Mouse (Mus musculus): ENCODE data around the gene Amer2.

Gene Amer2

DNA sequence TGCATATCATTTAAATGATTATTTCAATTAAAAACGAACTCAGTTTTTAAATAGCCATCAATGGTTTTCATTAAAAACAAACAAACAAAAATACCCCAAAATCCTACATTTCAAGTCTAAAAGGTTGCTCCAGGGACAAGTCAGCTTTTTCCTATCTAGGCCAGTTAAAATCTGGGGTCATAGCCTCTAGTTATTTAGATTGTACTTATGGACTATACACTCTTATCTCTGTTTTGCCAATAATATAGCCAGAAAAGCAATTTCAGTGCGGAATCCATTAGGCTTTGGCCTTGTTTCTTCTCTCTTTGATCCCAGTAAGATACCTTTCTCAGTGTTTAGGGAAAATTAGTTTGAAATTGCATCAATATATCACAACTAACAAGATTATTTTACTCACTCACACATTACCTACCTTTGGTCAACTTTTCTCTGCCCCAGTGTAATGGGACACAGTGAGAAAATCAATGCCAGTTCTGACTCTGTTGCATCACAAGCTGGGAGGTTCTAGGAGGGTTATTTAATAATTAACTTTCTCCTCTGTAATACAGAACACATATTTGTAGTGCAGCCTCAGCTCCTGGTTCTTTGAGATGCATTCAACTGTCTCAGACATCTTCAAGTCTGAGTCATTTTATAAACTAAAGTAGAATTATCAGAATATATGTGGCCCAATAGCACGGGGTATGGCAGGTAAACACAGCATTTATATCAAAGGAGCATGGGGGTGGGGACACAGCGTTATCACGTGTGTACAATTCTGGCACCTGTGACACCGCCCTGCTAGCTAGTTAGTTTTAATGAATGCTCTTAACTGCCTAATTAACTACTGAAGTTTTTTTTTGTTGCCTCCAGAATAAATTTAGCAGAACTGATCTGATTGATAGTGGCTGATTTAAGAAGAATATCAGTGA lies 13.8 kb downstream of the Amer2 start:
- DNase-seq (ENCODE audit: low read depth, low spot score): no peak

DNA sequence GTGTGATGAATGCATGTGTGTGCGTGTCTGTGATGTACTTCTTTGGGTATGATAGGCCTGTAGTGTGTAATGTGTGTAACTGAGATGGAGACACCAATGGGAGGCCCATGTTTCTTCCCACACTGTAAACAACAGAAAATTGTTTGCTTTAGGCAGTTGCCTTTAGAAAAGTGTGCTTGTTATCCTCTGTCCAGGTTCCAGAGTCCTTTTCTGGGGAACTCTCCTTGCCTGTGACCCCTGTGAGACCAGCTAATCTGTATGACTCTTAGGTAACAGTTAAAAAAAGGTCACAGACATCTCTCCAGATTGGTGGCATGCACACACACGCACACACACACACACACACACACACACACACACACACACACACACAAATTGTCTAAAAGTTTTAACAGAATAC lies 15.3 kb downstream of the Amer2 start:
- no peak for DNase-seq (ENCODE audit: low read depth, low spot score)

DNA sequence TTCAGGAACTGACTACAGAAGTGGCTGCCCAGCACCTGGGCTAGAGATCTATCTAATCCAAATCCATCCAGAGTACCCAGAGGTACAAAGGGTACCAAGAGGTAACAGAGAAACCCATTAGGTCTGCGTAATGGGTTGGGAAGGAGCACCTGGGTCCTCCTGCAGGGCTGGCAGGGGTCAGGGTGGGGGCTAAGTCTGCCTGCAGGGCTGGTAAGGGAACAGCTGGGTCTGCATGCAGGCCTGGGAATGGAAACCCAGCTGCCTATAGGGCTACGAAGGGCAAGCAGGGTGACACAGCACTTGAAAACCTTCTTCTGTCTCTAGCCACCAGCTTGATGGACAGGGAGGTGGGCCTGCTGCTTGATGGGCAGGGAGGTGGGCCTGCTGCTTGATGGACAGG lies 19.1 kb downstream of the Amer2 start:
- no peak for DNase-seq (ENCODE audit: low read depth, low spot score)

DNA sequence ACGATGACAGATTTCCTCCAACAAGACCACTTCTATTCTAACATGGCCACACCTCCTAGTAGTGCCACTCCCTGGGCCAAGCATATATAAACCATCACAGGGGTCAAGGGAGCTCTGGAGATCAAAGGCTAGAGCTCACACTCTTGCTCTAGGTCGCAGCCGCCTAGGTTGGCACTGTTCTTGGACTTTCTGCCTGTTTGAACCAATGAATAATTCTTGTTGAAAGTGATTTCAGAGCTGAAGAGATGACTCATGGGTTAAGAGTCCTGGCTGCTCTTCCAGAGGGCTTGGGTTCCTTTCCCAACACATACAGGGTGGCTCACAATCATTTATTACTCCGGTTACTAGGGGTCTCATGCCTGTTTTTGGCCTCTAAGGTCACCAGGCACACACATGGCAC lies 24.3 kb downstream of the Amer2 start:
- no peak for DNase-seq (ENCODE audit: low read depth, low spot score)

DNA sequence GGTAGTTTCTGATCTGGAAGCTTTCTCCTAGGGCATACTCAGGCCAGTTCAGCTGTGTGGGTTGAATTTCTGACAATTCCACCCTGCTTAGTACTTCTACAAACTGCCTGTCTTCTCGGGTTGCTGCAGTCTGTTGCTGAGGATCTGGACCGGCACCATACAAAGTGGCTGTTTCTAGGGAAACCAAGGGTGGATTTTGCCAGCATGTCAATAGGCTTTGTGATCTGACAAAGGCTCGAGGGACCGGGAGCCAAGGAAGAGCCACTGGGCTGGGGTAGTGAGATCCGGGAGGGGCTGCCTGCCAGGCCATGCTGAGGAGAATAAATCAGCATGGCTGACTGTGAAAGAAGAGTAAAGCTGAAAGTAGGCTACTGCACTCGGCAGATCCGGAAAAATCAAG lies 25.8 kb downstream of the Amer2 start:
- no peak for DNase-seq (ENCODE audit: low read depth, low spot score)

DNA sequence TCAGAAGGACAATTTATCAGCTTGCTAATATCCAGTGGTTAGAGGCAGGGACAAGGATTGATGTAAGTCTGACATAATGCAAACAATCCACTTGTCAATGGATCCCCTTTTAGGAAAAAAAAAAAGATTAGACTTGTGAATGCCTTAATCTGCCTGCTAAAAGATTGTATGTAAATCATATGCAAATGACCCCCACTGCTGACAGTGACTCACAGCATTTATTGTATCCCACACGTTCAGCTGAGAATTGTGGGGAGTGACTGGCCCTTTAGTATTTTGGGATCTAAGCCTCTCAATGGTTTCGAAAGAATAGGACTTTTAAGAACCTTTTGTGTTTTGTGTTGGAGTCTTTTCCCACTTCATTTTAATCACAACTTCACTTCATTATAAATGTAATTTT lies 30.2 kb downstream of the Amer2 start:
- no peak for DNase-seq (ENCODE audit: low read depth, low spot score)

DNA sequence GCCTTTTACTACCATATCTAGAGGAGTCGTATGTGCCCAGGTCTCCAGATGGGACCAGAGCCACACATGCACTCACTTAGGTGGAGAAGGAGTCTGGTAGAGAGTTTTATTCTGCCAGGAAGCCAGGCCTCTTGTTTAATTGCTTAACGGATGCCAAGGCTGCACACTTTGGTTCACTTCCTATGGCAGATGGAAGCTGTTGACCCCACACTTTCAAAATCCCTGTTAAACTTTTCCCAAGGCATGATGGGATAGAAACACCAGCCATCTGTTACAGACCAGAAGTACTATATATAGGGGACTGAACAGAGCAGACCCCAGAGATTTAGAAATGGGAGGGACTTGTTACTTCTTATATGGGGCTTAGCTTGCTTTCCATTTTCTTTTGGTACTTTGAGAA lies 32.8 kb downstream of the Amer2 start:
- no peak for DNase-seq (ENCODE audit: low read depth, low spot score)

DNA sequence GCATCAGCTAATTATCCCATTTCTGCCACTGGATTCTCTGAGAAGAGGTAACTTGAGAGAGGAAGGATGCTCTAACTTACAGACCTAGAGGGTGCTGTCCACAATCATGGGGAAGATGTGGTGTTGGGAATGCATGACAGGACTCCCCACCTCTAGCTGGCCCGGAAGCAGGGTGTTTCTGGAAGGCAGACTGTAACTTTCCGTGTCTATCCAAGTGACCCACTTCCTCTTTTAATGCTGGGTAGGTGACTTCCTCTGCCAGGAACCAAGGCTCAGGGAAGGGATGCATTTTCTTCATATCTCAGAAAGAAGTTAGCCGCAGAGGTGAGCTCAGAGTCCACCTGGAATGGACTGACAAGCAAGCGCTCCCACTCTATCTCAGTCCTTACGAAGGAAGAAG lies 33.5 kb downstream of the Amer2 start:
- no peak for DNase-seq (ENCODE audit: low read depth, low spot score)

DNA sequence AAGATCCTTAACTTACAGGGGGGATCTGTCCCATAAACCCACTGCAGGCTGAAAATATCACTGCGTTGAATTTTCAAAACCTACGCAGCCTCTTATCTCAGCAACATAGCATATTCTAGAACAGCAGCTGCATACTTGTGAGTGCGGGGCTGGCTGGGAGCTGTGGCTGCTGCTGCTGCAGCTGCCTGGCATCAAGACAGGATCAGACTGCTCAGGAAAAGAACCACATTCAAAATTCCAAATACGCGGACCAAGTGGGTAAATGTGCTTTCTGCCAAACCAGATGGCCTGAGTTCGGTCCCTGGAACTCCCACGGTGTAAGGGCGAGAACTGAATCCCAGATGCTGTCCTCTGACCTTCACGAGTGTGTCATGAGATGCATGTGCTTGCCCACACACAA lies 34.3 kb downstream of the Amer2 start:
- DNase-seq (ENCODE audit: low read depth, low spot score): no peak

DNA sequence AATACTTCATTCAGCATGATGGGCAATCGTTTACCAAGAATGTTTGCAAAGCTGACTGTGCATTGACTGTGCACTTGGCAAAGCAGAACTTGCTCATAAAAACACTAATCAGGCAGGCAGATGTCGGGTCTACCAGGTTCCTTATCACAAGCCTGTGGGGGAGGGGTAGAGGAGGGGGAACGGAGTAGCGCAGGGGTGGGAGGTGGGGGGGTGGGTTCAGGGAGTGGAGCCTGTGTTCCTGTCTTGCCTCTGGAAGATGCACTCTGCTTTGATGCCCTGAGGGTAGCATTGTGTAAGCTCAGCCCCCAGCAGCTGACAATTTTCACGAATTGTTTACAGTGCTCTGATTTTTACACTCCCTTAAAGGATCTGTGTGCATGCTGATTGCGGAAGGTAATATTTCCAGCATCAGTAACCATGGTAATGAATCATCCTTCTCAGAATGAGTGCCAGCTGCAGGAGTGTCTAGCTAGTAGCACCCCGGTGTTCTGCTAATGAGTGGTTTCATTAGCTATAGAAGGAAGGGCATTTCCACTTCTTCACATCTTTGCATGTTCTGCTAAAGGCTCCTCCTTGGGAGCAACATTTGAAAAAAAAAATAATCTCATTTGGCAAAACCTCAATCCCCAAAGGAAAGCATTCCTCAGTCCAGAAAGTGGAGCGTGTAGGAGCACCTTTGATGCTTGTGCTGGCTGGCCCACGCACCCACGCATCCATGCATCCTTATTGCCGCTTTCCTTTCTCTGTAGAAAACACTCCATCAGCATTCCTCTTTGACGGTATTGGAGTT lies 36.8 kb downstream of the Amer2 start:
- no peak for DNase-seq (ENCODE audit: low read depth, low spot score)

DNA sequence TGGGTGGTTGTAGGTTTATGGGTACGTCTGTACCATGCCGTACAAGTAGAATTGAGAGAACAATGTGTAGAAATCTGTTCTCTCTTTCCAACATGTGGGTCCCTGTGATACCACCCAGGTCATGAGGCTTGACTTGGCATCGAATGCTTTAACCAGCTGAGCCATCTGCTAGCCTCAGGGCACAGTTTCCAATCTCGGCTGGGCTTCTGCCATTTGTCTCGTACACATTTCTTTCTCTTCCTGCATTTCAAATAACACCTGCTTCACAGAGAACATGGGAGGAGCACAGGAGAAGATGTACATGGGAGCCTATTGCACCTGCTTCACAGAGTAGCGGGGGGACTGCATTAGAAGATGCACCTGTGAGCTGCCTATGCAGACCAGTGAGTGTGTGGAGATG lies 38.2 kb downstream of the Amer2 start:
- DNase-seq (ENCODE audit: low read depth, low spot score): no peak

DNA sequence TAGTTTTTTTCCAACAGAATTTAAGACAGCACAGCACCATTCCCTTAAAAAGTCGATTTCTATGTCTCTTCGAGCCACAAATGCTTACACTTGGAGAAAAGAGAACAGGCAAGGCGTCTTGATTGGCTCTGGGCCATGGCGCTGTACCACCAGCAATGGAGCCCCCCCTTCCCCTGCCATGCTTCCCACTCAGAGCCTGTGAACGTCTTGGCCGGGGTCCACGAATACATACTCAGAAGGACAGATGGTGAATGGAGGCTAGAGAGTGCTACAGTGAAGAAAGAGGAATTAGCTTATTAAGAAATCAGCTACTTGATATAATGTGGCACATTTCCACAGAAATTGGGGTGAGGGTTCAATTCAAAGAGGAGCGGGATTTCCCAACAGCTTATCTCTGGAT lies 41.6 kb downstream of the Amer2 start:
- DNase-seq (ENCODE audit: low read depth, low spot score): no peak

DNA sequence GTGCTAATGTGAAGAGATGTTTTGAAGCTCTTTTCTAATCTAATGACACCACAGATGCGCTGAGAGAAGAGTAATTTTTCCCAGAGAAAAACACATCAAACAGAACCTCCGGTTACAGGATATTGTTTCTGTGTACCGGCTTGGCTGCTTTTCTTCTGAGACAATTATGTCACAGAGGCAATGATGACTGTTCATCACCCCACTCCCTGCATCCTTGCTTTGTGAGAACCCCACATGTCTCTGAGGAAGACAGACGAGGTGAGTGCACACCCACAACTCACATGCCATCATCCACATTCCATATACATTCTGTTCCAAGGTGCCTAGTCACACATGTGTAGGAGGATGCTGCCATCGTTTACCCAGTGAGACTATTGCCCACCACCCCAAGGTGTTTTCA lies 44.9 kb downstream of the Amer2 start:
- no peak for DNase-seq (ENCODE audit: low read depth, low spot score)

DNA sequence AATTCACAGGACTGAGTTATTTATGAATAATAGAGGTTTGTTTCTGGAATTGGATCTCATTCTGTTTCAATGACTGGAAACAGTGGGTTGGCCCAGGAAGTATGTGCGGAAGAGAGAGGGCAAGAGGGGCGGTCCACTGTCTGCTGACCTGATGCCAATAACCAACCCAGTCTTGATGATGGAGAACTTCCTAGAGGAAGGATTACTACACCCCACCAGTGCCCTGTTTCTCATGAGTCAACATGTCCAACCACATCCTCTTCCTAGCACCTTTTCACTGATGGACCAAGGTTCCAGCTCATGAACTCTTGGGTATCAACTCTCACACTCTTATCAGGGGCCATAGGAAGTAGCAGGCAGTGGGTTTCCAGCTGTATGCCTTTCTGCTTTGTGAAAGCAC lies 49.9 kb downstream of the Amer2 start:
- no peak for DNase-seq (ENCODE audit: low read depth, low spot score)

DNA sequence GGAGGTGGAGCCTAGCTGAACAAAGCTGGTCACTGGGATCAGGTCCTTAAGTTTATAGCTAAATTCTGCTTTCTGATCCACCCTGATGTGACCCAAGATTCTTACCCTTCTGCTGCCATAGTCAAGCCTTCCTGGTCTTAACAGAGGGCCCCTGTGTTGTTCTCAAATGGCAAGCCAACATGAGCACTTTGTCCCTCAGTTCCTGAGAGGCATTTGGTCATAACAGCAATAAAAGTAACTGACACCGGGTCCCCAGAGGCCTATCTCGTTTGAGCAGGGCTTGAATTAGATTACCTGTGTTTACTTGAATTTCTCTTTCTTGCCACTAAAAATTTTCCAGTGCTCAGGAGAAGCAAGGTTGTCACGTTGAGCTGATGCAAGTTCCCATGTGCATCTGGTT lies 51.1 kb downstream of the Amer2 start:
- no peak for DNase-seq (ENCODE audit: low read depth, low spot score)

DNA sequence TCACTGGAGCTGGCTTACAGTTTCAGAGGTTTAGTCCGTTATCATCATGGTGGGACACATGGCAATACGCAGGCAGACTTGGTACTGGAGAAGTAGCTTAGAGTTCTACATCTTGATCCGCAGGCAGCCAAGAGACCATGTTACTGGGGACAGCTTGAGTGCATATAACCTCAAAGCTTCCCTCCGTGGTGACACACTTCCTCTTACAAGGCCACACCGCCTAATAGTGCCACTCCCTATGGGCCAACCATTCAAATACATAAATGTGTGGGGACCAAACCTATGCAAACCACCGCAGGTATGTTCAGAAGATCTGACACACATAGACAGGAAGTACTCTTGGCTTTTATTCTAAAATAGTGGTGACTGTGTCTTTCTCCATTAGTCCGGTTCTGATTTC lies 52.5 kb downstream of the Amer2 start:
- DNase-seq (ENCODE audit: low read depth, low spot score): no peak

DNA sequence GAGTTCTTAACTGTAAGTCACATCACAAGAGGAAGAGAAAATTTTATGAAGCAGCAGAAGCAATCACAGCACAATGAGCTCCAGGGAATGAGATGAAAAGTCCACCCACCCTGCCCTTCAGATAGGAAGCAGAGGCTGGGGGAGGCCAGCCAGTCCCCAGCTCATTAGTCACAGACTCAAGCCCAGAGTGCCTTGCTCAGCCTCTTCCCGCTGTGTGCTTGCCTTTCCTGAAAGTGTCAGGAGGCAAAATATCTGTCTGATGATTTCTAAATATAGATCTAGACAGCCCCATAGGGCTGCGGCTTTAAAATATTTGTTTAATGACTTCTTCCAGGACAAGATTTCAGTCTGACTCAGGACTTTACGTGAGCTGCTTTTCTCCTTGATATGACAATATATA lies 54.8 kb downstream of the Amer2 start:
- no peak for DNase-seq (ENCODE audit: low read depth, low spot score)

DNA sequence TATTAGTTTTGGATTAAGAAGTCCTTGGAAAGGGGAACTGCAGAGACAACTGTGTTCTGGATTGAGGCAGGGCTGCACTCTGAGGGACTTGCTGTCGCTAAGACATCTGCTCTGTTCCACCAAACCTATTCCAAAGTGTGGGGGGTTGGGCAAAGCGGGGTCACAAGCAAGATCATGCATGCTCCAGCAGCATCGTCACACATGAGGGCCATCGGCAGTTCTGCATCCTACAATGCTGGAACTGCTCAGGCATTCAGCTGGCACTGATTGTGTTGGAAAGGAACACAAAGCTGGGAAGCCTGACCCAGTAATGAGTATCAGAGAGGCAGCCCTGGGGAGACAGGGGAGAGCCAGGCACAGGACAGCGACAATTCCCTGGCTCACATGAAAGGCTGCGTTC lies 56.5 kb downstream of the Amer2 start:
- DNase-seq (ENCODE audit: low read depth, low spot score): no peak

DNA sequence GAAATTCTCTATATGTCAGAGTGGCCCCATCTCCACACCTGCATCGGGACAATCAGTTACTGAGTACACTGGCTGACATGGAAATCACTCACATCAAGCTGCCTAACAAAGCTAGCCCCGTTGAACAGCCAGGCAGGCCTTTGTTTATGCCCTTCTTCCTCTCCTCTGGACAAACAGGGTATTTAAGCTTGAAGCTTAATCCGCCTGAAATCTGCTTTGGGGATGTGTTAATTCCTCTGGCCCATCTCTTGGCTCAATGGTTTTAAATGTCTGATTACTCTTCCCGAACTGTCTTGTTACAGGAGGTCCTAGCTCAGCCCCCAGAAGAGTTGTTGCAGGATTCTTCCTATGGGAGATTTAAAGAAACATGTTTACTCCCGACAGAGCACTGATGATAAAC lies 58.5 kb downstream of the Amer2 start:
- DNase-seq (ENCODE audit: low read depth, low spot score): no peak

DNA sequence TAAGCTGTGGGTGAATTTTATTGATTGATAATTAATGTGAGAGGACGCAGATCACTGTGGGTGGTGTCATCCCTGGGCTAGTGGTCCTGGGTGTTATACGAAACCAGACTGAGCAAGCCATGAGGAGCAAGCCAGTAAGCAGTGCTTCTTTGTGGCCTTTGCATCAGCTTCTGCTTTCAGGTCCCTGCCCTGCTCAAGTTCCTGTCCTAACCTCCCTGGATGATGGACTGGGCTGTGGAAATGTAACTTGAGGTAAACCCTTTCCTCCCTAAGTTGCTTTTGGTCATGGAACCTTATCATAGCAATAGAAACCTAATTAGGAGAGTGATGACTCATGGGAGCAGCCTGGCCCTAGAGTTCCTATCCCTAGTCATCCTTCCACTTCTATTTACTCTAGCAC lies 59.1 kb downstream of the Amer2 start:
- DNase-seq (ENCODE audit: low read depth, low spot score): no peak

DNA sequence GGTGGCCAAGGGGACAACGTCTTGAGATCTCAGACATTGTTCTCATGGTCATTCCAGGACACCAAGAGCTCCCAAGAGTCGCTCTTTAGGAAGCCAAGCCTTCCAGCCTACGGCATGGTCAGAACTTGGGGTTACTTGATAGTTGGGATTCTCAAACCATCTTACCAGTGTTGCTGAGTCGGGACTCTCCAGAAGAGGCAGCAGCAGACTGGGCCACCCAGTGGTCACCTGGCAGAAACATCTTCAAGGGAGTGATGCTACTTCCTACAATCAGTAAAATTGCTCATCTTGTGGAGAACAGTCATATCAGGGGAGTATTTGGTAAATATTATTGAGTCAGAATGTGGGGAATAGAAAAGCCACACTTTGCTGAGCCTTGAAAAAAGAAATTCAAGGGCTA lies 62.5 kb downstream of the Amer2 start:
- DNase-seq (ENCODE audit: low read depth, low spot score): no peak

DNA sequence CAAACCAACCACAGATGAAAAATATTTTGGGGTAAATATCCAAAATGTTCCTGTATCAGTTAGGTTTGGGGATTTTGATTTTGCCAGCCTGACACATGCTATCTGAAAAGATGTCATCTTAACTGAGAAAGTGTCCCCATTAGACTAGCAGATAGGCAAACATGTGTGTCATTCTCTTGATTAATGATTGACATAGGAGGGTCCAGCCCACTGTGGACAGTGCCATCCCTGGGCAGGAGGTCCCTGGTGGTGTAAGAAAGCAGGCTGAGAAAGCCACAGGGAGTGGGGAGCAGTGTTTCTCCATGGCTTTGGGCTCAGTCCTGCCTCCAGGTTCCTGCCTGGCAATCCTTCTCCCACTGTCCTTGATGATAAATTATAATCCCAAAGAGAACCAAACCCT lies 63.3 kb downstream of the Amer2 start:
- DNase-seq (ENCODE audit: low read depth, low spot score): no peak

Data from skeletal muscle tissue, adult 2 months (tissue).